Mouse (Mus musculus) stomach, postnatal 0 days (tissue): ENCODE results near the gene Ank2.

Experiments used
- CTCF ChIP-seq: IDR thresholded peaks from 2 replicates; pipeline ENCODE4 v1.5.1; 2016; ENCODE audit warnings: antibody characterized with exemption, low read depth, mild to moderate bottlenecking, moderate library complexity
- EP300 ChIP-seq: optimal IDR thresholded peaks from 2 replicates; pipeline ENCODE3; 2016; ENCODE audit warnings: antibody characterized with exemption

GRCm38 (mm10) chr3:127459858-127460257 is 39.3 kb downstream of the Ank2 start:
- TF ChIP-seq CTCF (no peak), EP300 (no peak)
